Mouse (Mus musculus) testis, postnatal 14 days (tissue): ENCODE measurements at regions not wholly inside any gene's neighbourhood (a gene's known extent, or its start where the extent isn't known, plus 50 kb on each side); places are given as distances from the start of the nearest gene placed in this dataset.

Experiments
- DNase-seq: peaks from one replicate; pipeline ENCODE4 v3.0.0; 2021; ENCODE audit warnings: low spot score

DNA sequence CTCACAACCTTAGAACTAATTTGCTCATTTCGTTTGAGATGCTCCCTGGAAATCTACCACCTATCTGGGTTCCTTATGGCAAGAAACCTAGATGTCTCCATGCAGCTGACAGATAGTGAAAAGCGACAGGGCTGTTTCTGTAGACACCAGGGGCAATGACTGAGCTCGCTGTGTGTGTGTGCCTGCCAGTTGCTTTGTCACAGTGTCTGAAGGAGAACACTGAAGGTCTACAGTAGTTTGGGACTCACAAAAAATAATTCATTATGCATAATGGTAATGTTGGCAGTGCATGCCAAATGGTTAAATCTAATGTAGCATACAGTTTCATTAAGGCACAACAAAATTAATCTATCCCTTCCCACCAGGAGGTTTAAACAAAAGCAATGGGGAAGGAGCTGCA, 453.2 kb upstream of the Kif2a start:
- no peak for DNase-seq

GRCm38 (mm10) chr13:107469491-107470276, 447.8 kb upstream of the Kif2a start:
- peak; percentile 28 for DNase-seq

- DNase-seq, result no peak
Measured at GRCm38 (mm10) chr13:107462791-107463190, 440.9 kb upstream of the Kif2a start.

GRCm38 (mm10) chr13:107461048-107461912, 439.4 kb upstream of the Kif2a start:
- peak; percentile 9 for DNase-seq

GRCm38 (mm10) chr13:107458730-107459129, 436.8 kb upstream of the Kif2a start:
- DNase-seq, result peak; percentile 8

DNA sequence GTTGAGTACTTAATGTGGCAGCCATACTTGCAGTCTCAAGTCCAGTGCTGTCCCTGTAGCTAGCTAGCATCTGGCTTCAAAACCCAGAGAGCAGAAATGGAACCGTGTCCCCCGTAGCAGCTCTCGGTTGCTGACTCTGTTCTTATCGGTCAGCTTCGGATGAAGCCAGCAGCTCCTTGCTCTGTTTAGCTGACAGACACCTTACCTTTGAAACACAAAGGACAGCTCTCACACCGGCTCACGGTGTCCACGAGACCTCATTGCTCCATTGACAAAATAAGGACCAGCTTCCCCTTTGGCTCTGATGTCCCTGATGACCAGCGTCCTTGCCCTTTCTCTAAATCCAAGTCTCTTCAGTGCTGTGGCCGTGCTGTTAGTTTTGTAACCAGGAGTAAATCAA, 435.3 kb upstream of the Kif2a start:
- DNase-seq, result no peak

- DNase-seq, result no peak
Measured at GRCm38 (mm10) chr13:107456394-107456793, 434.5 kb upstream of the Kif2a start.

- peak; percentile 9 for DNase-seq
Measured at GRCm38 (mm10) chr13:107449598-107450179, 427.8 kb upstream of the Kif2a start.

DNA sequence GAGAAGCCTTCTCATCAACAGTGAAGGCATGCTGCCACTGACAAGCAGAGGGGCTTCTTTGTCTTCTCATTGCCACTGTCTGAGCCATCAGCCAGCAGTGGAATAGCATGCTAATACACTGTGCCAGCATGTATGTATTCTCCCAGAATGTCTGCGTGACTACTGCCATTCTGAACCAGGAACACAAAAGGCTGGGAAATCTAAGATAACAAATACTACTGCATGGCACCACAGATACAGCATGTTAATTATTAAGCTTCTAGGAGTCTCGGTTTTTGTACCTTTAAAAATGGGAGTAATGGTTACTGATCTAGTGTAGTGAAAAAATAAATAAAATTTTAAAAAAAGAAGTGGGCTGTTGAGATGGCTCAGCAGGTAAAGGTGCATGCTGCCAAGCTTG, 425.9 kb upstream of the Kif2a start:
- no peak for DNase-seq

- no peak for DNase-seq
Measured at GRCm38 (mm10) chr13:107419363-107420155, 397.6 kb upstream of the Kif2a start.

GRCm38 (mm10) chr13:107410267-107410666, 388.3 kb upstream of the Kif2a start:
- DNase-seq, result no peak

DNA sequence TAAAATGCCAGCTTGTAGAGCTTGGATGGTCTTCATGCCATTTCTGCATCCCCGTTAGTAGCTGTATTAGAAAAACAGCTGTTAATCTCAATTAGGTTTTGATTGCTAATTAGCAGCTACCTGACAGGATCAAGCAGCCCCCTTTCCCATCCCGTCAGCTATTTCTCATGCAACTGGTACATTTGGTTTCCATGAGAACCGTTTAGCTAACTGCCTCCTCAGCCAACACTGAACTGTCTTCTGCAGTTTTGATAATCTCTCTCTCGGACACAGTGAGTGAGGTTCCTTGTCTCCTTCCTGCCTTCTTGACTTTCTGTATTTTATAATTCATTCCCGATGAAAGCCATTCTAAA, 385.7 kb upstream of the Kif2a start:
- DNase-seq, result no peak

GRCm38 (mm10) chr13:107406977-107407673, 385.2 kb upstream of the Kif2a start:
- no peak for DNase-seq

DNA sequence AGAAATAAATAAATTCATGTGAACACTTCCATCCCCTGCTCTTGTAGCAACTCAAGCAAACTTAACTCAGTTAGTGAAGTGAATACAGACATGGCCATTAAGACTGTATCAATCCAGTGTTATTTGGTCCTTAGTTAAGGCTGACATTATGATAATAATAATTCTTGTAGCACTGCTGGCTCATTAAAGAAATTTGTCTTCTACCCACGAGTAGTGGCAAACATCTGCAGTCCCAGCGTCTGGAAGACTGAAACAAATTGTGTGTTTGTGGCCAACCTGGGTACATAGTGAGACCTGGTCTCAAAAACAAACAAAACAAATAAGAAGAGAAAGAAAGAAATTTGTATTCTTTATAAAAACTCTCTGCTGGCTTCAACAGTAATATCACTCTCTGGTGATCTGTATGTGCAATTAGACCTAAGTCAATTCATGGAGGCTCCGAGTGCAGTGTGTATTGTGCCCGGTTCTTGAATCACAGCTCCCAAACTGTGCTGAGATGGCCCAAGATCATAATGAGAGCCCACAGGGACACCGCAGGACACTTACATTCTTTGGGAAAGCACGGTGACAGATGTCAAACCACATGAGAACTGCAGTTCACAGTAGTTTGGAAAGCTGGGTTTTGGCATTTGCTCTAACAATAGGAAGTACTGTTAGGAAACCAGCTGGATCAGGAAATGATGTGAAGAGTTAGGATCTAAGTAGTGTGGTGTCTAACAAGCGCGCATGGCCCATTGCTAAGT, 376.9 kb upstream of the Kif2a start:
- no peak for DNase-seq

DNA sequence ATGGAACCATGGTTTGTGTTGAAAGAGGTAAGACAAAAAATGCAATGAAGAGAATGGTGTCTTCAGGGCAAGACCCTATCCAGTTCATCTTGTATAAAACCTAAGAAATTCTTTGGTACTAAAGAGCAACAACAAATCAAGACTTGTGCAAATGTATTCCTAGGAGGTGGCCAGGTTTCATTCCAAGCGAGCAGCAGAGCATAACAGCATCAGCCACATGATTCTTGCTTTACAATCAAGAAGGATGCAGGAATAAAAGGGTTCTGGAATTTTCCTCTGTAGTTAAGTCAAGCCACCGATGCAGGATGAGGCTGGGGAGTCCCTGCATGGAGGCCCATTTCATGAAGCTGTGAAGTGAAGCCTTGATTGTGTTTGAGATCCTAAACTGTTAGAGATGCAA, 374.1 kb upstream of the Kif2a start:
- DNase-seq, result no peak

DNA sequence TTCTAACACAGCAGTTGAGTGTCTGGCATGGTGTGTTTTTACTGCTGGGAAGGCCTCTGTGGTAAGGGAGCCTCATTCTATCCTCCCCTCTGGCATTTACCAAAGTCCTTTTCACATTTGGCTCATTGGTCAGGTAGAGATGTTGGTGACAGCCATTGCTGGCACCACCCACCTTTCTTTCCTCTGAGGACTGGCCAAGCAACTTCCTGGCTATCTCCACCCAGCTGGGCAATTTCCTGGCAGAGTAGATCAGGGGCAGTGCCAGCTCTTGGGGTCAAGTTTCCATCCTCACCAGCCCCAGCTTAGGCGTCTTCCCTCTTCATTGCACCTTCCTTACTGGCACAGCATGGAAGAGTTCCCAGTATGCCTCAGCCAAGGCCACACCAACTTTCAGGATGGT, 372.5 kb upstream of the Kif2a start:
- no peak for DNase-seq

GRCm38 (mm10) chr13:107389535-107390150, 367.7 kb upstream of the Kif2a start:
- DNase-seq, result no peak

DNA sequence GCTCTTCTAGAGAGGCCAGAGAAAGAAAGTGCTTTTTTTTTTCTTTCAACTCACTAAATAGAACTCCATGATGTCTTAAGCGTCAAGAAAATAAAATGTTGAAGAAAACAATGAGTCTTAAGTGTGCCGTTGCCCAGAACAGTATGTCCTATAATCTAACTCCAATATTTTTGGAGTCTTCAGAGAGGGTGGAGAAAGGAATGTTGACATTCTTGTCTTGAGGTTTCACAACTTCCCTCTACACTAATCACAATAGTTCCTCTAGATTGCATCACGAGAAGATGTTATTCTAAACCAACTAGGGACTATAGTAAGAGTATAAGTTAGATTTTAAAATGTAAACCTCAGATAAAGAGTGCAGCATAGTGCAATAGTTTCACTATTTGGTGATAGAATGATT, 367.1 kb upstream of the Kif2a start:
- DNase-seq, result no peak

- DNase-seq, result no peak
Measured at GRCm38 (mm10) chr13:107378076-107378475, 356.1 kb upstream of the Kif2a start.

DNA sequence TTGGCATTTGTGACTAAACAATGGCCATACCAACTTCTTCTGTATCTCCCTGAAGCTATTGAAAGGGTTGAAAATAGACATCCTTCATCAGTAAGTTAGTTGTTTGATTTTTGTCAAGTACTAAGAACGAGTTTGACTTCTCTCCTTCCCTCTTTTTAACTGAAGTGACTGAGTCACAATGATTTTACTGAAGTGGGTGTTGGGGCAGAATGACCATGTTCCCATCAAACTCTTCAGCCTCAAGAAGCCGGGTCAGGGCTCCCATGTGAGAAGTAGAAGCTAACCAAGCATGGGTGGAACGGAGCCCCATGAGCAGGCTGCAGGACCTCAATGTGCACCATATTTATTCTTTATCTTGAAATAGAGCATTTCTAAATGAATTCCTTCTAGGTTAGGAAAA, 350.7 kb upstream of the Kif2a start:
- DNase-seq, result no peak
